Mouse (Mus musculus): ENCODE data around the gene Stip1. TPM values are rescaled to one million over a fixed set of nuclear protein-coding genes. Genes with fewer than 3 reads are reported as not detected.

Stip1 gene
- total RNA-seq, 2 experiments from 2014 or later = 137 to 160 TPM

Other genes starting within 250 kb of the Stip1 start
- 10 to 100 TPM; 17.0 to 17.3 TPM for gene Rps6ka4, start 199.3 kb downstream of the Stip1 start, total RNA-seq (2021)
- gene Ccdc88b, start 181.8 kb downstream of the Stip1 start, total RNA-seq (2021) = 1 to 10 TPM in 1 of 2 experiments, under 1 TPM in 1; 0.79 to 2.2 TPM
- gene Trmt112, start 130.3 kb downstream of the Stip1 start, total RNA-seq (2021) = 10 to 100 TPM; 37.7 to 39.3 TPM
- gene Prdx5, start 129.9 kb downstream of the Stip1 start, total RNA-seq (2021) = 100 to 1,000 TPM; 763 to 838 TPM
- gene Esrra, start 118.2 kb downstream of the Stip1 start, total RNA-seq (2021) = 100 to 1,000 TPM; 150 to 178 TPM
- not detected for gene Catsperz, start 114.6 kb downstream of the Stip1 start, total RNA-seq (2021)
- gene Kcnk4, start 105.5 kb downstream of the Stip1 start, total RNA-seq (2021) = not detected
- gene Bad, start 98.1 kb downstream of the Stip1 start, total RNA-seq (2021) = 10 to 100 TPM; 21.1 to 22.4 TPM
- 10 to 100 TPM; 32.4 to 33.0 TPM for gene Gpr137, start 97.5 kb downstream of the Stip1 start, total RNA-seq (2021)
- gene Ppp1r14b, start 65.0 kb downstream of the Stip1 start, total RNA-seq (2021) = 10 to 100 TPM; 78.3 to 95.2 TPM
- gene Plcb3, start 63.5 kb downstream of the Stip1 start, total RNA-seq (2021) = 10 to 100 TPM; 14.7 TPM
- gene Fkbp2, start 59.5 kb downstream of the Stip1 start, total RNA-seq (2021) = 10 to 100 TPM; 18.9 to 19.1 TPM
- gene Vegfb, start 52.3 kb downstream of the Stip1 start, total RNA-seq (2021) = 100 to 1,000 TPM; 462 to 481 TPM
- gene Dnajc4, start 47.4 kb downstream of the Stip1 start, total RNA-seq (2021) = 10 to 100 TPM; 54.6 to 55.1 TPM
- 10 to 100 TPM; 23.7 to 25.4 TPM for gene Nudt22, start 43.9 kb downstream of the Stip1 start, total RNA-seq (2021)
- 10 to 100 TPM; 22.4 to 26.4 TPM for gene Trpt1, start 43.8 kb downstream of the Stip1 start, total RNA-seq (2021)
- 1 to 10 TPM; 4.4 to 6.0 TPM for gene Fermt3, start 20.5 kb downstream of the Stip1 start, total RNA-seq (2021)
- gene Macrod1, start 16.8 kb upstream of the Stip1 start, total RNA-seq (2021) = 100 to 1,000 TPM; 303 to 332 TPM
- 1 to 10 TPM in 1 of 2 experiments, under 1 TPM in 1; 0.82 to 1.4 TPM for gene Flrt1, start 65.8 kb upstream of the Stip1 start, total RNA-seq (2021)
- 10 to 100 TPM; 73.8 to 78.7 TPM for gene Otub1, start 166.3 kb upstream of the Stip1 start, total RNA-seq (2021)
- 100 to 1,000 TPM; 344 to 429 TPM for gene Cox8a, start 177.6 kb upstream of the Stip1 start, total RNA-seq (2021)
- 10 to 100 TPM; 14.2 to 14.9 TPM for gene Naa40, start 201.2 kb upstream of the Stip1 start, total RNA-seq (2021)
- gene Rcor2, start 227.4 kb upstream of the Stip1 start, total RNA-seq (2021) = 1 to 10 TPM; 4.0 to 6.5 TPM